Mouse (Mus musculus): ENCODE measurements around the gene Hyls1. TPM values are rescaled to one million over a fixed set of nuclear protein-coding genes. Genes with fewer than 3 reads are reported as not detected.

The Hyls1 gene
- total RNA-seq, 2 experiments from 2014 or later = 7.1 to 7.6 TPM

DNA sequence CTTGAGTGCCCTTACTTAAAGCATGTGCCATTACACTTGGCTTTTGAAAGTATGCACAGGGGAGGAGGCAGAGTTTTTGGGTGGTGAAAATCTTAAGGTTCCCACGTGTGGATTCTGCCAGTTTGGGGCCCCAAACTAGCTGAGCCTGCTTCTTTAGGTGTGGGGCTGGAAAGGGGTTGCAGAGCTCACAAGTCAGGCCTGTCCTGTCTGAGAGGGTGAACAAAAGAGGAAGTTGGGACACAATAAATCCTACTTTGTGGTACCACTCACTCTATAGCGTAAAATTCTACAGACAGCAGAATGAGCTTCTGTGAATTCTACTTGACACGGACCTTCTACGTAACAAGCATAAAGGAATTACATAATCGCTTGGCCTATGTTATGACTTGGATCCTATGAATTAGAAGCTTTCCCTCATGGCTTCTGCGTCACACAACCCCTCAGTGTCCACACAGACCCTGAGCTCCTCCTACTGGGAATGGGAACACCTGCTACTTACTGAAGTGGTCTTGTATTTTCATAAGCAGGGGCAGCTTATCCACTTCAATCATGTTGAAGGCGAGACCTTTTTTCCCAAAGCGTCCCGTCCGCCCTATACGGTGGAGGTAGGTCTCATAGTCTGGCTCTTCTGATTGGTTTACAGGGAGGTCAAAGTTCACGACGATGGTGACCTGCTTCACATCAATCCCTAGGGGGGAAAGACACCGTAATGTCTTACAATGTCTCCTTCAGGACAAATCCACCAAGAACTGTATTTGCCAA is 26.9 kb downstream of the Hyls1 start:
- no peak for DNase-seq

DNA sequence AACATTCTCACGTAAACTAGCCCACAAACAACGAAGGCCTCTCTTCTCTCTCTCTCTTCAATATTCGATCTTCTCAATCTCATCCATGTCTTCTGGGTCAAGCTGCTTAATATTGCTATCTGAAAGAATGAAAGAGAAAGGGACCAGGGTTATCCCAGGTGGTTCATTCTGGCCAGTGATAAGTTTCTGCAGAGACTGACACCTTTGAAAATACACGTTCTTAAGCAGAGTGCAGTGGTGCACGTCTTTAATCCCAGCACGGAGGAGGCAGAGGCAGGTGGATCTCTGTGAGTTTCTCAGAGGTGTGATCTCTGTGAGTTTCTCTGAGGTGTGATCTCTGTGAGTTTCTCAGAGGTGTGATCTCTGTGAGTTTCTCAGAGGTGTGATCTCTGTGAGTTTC is 28.3 kb downstream of the Hyls1 start:
- DNase-seq = no peak

DNA sequence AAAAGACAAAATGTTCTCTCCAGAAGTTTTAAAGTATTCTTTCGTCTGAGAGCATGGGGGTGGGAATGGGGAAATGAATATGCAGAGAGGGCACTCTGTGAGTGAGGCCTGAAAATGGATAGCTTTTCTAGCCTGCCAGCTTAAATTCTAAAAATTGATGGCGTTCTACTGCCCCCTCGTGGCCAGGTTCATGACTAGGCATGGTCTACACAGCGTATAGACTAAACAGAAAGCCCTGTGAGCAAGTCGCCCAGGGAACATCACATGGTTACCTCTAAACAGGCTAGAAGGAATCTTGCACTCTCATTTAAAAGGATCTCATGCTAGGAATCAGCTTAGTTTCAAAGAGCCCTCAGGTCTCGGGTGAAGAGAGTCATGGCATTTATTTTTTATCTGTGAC is 28.7 kb downstream of the Hyls1 start:
- DNase-seq = peak; percentile 91

DNA sequence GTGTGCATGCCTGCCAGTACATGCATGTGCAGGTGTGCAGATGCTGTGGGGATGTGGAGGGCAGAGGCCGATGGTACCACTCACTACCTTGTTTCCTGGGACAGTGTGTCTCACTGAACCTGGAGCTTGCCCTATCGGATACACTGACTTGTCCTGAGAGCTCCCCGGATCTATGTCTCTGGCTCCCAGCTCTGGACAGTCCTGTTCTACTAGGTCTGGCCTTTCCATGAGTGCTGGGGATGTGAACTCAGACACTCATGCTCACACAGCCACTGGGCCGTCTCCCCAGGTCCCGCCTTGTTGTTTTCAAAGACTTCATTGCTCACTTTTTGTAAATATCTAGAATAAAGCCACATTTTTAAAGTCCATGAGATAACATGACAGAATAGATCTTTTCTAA is 29.2 kb downstream of the Hyls1 start:
- no peak for DNase-seq

DNA sequence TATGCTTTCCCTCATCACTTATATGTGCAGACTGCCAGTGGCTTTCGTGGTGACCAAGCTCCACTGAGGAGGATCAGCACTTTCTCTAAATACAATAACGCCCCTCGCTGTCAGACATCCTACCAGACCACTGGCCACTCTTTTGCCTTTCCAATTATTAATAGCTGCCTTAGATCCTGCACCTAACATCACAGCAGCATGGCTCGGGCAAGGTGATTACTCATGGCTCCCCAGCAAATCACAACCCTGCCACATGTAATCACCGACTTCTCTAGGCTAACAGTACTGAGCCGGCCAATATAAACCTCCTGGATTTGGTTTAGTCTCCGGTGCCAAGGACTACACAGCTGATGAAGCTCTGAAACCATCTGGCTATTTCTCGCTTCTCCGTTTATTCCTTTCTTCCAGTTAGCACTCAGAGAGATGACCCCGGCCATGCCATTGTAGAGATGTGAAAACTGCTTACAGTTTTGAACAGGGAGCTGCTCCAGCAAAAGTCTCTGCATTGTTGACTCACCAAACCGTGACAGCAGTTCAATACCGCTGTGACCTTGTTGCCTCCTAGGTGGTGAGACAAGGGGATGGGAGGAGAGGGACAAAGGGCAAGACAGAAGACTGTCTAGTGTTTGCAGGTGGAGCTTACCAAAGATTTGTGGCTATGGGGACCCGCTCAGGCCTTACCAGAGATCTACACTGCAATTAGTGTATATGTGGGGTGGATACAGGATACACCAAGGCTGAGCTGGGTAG is 31.0 kb downstream of the Hyls1 start:
- no peak for DNase-seq

DNA sequence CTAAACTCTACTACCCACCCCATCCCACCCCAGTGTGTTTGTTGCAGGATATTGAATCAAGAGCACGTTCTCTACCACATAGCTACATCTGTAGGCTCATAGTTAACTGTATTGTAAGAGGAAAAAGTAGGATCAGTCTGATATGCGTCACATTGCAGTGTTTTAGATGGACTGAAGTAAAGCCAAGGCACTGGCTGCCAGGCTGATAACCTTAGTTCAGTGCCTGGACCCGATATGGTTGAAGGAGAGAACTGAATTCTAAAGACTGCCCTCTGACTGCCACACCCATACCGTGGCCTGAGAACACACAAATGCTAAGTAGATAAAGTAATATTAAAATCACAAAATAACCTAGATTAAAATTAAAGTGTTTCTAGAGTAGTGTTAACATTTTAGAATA is 34.3 kb downstream of the Hyls1 start:
- no peak for DNase-seq

DNA sequence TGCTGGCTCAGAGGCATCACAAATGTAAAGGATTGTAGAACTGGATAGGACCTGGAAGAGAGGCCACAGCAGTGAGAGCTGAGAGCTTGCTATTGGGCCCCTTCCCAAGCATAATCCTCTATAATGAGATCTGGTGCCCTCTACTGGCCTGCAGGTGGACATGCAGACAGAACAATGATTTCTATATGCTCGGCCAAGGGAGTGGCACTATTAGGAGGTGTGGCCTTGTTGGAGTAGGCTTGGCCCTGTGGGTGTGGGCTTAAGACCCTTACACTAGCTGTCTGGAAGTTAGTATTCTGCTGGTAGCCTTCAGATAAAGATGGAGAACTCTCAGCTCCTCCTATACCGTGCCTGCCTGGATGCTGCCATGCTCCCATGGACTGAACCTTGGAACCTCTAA is 35.1 kb downstream of the Hyls1 start:
- DNase-seq = peak; percentile 71

DNA sequence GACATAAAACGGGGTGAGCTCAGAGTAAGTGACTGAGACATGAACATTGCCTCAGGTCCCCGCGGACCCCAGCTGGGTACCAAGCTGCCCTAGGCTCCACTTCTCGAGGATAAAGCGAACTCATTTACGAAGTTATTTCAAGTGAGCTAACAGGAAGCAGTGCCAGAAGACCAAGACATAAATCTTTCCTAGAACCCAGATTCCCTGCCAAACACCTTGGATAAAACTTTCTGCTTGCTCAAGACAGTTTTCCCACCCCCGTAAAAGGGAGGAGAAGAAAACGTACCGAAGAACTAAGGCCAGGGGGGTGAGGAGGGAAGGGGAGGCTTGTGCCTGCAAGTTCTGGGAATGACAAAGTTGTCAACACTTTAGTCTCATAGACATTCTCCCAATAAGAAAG is 36.9 kb downstream of the Hyls1 start:
- no peak for DNase-seq

DNA sequence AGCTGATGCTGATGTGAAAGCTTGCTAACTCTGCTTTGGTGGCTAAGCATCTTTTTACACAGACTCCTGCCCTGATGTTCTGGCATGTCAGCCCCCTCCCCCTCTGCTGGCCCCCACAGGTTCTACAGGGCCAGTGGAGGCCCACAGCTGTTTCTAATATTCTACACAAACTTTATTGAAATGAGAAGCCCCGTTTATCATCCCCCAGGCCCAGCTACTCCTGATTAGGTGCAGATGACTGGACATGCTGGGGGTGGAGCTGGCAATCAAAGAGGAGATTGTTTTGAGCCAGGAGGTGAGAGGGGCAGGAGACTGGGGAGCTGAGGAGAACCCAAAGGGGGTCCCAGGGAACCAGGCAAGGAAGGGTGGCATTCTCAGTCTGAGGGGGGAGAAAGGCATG is 40.4 kb downstream of the Hyls1 start:
- DNase-seq = no peak

DNA sequence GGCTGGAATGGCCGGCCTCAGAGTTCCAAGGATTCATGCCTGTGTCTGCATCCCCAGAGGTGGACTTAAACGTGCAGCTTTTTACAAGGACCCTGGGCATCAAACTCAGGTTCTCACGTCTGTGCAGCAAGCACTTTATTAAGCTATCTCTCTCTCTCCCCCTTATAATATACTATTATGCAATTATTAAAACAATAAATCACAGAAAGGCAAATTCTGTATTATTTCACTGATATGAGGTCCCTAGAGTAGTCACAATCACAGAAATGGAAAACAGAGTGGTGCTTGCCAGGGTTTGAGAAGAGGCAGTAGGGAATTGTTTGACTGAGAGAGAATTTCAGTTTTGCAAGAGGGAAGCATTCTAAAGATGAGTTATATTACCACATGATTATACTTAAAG is 41.1 kb downstream of the Hyls1 start:
- DNase-seq = no peak

DNA sequence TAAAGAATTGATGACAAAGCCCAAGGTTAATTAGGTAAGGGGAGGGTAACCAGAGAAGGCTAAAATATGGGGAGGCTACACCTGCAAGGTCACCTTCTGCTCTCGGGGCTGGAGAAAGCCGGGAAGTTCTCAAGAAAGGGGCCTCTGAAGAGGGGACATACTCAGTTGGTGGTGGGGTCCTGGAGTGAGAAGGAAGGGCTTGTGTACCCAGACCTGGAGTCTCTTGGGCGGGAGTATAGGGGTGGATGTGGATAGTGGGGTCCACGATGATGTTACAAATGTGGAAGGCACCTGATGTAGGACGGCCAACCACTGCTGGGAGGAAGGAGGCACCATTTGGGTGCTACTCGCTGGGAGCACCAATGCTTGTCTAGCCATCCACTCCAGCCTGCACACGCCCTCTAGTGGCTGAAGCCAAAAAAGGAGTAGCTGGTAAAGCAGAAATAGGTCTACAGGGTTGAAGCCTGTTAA is 46.2 kb downstream of the Hyls1 start:
- peak; percentile 84 for DNase-seq

DNA sequence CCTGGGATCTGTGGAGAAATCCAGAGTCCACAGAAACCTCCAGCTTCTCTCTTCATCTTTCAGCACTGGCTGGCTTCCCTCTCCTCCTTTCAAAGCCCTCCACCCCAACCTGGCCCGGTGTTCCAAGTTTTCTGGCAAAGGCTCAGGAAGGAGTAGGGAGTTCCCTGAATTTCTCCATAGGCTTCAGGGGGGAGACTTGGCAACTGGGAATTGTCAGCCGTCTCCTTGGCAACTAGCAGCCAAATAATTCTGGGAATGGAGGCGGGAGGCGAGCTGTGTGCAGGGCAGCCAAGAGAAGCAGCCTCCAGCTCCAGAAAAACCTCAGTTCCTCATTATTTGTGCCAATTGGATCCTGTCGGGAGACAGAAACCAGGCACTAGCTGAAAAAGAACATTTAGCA is 46.7 kb downstream of the Hyls1 start:
- peak; percentile 64 for DNase-seq

DNA sequence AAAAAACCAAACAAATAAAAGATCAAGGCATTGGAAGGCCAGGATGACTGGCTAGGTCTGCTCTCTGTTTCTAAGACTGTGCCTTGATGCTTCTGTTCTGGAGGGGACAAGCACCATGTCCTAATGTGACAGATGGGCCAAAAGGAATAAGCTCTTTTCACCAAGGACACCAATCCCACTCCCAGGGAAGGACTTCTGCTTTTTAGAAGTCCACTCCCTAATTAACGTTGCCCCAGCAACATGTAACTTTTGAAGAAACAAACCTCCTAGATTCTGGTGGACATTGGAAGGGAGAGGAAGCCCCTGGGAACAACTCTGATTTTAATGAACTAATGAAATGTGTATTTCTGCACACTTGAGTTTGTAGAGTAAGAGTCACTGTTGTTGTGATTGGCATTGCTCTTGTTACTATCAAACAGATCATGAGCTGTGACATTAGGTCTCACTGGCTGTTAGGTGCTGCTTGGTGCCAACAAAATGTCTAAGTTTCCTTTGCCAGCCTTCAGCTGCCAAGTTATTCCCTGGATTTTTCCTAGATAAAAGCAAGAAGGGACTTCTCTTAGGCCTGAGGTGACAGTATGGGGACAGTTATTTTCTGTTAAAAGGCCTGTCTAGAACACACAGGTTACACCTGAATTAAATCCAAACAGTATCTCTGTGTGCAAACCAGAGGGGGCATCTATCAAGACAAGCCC is 47.2 kb downstream of the Hyls1 start:
- no peak for DNase-seq

DNA sequence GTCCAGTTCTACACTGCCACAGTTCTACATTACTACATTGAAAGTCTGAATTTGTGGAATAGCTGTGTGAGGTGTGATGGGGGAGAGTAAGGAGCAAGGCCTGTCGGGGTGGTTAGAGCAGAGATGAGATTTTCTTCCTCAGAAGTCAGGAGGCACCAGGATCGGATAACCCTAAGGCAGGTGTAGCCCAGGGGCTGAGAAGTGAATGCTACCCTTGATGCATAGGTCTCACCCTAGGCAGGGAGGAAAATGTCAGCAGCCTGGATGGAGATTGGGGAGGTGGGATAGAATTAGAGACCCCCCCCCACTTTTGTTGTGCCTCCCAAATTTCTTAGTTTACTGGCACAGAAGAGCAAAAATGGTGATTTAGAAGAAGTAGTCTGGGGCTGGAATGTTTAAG is 48.0 kb downstream of the Hyls1 start:
- DNase-seq = no peak

DNA sequence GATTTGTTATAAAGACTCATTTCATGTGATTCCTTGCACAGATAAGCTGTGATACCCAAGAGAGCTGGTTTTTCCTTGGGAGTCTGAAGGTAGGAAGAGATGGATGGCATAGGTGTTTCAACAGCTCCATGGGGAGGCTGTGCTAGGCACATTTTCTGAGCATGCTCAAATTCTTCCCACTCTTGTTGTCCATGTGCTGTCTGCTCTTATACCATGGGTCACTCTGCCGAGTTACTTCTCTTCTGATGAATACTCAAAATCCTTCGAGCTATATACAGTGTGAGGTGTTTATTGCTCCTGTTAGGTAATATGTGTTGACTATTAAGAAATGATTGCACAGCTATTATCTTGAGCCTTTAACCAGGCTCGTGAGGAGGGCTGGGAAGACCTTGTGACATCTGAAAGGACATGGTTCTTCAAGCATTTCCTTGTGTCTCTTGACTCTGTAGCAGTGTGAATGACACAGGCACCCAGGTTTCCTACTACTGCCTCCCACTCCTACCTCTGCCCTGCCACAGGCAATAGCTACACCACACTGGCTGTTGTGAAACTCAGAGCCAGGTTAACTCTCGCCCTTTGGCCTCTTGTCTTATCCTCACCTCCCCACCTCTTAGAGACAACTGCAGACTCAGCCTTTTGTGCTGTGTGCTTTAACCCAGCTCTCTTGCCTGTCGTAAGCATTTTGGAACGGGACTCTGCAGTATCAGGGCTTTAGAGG is 49.4 kb downstream of the Hyls1 start:
- no peak for DNase-seq

DNA sequence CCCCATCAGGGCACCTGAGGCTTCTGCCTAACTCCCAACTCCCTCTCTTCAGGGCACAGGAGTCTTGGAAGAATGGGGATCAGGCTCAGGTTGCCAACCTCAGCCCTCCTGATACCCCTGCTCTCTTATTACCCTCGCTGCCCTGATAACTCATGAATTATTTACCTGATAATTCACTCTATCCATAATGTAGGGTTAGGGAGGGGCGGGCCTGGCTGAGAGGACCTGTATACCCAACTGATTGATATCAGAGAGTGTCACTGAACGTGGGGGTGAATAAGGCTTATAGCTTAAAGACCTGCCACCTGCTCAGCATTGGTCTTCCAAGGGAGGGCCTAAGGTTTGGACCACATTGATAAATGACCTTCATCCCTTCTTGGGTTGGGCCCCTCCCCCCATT is 52.0 kb downstream of the Hyls1 start, which contains the start of gene Gm1113:
TSS of gene Gm1113 (minus strand) at position 101 of the 400 bp plus-strand sequence.
- no peak for DNase-seq

DNA sequence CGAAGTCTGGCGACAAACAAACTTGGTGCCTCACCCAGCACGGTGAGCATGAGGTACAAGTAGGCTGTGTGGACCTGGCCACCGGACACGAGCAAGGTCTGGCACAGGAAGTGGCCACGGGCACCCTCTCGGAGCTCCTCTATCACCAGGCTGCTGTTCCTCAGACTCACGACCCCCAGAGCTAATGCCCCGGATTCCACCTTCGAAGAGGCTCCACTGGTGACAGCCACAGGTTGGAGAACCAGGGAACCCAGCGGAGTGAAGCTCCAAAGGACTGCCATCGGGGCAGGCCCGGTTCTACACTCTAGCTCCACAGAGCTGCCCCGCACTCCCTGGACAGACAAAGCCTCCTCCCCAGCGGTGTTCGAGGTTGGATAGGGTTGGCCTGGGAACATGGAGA is 53.5 kb downstream of the Hyls1 start:
- no peak for DNase-seq

DNA sequence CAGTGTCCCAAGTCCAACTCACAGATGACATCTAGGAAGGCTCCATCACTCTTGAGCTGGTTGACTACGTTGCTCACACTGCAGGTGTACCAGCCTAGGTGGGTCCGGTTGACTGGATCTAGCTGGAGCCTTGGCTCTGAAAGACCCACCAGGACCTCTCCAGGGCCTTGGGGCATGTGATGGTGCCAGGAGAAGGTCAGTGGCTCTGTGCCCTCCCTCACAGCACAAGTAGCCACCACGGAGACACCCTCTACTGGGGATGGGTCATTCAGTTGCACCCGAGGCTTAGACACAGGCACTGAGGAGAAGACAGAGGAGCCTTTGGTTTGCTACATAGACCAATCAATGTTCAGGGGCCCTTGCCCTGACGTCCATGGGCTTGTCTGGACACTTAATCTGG is 54.0 kb downstream of the Hyls1 start:
- DNase-seq = no peak

DNA sequence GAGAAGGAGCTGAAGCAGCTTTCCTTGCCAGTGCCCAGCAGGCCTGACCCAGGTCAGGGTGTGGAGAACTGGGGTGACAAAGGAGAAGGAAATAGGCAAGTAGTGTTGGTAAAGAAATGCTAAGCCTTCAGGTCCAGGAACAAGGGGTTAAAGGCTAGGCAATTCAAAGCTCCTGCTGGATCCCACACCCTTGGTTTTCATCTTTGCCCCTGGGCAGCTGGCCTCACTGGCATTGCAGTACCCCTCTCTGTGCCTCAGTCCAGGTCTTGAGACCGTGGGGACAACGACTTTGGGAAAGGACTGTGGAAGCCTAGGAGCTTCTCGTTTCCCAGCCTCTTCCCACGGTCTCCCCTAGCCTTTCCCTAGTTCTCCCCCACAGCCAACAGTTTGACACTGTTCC is 56.3 kb downstream of the Hyls1 start:
- no peak for DNase-seq

All from heart, postnatal 4 days (tissue).